ENCODE assay signal across 9 mouse cellular contexts in the genomic region with DNA sequence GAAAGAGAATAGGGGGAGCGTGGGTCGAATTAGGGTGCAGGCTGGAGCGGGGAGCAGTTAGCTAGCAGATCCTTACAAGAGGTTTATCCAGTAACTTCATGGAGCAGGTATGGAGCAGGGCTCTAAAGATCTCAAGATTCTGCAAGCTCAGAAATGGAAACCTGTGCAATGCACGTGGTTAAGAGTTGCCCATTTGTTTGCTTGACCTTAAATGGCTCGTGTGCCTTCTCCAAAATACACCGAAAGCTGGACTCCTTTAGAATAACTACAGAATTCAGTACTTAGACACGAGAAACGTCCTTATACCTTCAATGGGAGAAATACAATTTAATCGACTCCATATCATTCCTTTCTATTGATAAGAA. TPM values are rescaled to one million over a fixed set of nuclear protein-coding genes. Genes with fewer than 3 reads are reported as not detected.
A peak's percentile ranks its signal among the peaks of the same experiment; 100 is the strongest.
DNase-seq lines count a peak whose midpoint lies in the region; ATAC-seq and TF ChIP-seq lines count a peak whose summit lies in the region.
"Had no signal": no experiment of that assay in that cellular context is flagged by ENCODE, and none has a peak within 500 bp of the region (broad histone marks: within the 10 kb centered on the region; RNA-seq: fewer than 3 reads in every experiment).

No protein-coding gene starts in this region.

- H3K27ac ChIP-seq in kidney, embryonic 14.5 days (ENCODE audit: low read depth, low read length), result peak overlapping the region; percentile 100
- peak overlapping the region; percentile 32; the same call in 1 of the 2 replicates for H3K27ac ChIP-seq in cortical plate, adult 2 months (ENCODE audit: insufficient read depth, low read length)
- H3K27ac ChIP-seq in hindbrain, embryonic 16.5 days (ENCODE audit: low read depth, low read length), result peak overlapping the region; percentile 100
- peak overlapping the region; percentile 100 for H3K27ac ChIP-seq in midbrain, embryonic 15.5 days

- no peak for DNase-seq in kidney, postnatal 36 days
- DNase-seq in cerebellum, adult 9-10 months, result no peak
- DNase-seq in cerebellum, adult 11 months, result no peak

- TF ChIP-seq CTCF in cortical plate, adult 2 months (IDR thresholded peaks at IDR 0.05; ENCODE audit: extremely low read depth, insufficient read depth, low read length), result no peak

- H3K27me3 ChIP-seq in kidney, embryonic 14.5 days (ENCODE audit: control insufficient read depth, insufficient read depth, low read length), result no peaks in the 10 kb centered on the region
- H3K27me3 ChIP-seq in hindbrain, embryonic 16.5 days (replicated peaks; ENCODE audit: control insufficient read depth, insufficient read depth, low read length), result no peaks in the 10 kb centered on the region
- no peaks in the 10 kb centered on the region for H3K27me3 ChIP-seq in midbrain, embryonic 15.5 days (replicated peaks)
- H3K27me3 ChIP-seq: Patski had no signal

- 25% methylated on average over 9 of the region's 9 CpGs for WGBS in kidney, embryonic 14.5 days
- 17% methylated on average over 9 of the region's 9 CpGs for WGBS in hindbrain, embryonic 16.5 days
- WGBS in midbrain, embryonic 15.5 days, result 17% methylated on average over 9 of the region's 9 CpGs

- H3K4me1 ChIP-seq in kidney, embryonic 14.5 days (ENCODE audit: control insufficient read depth, insufficient read depth, low read length), result peaks cover 14% of the 10 kb centered on the region; the same call in 1 of the 2 replicates
- H3K4me1 ChIP-seq in cortical plate, adult 2 months (ENCODE audit: control insufficient read depth, insufficient read depth, low read length), result peaks cover 5% of the 10 kb centered on the region; the same call in 1 of the 2 replicates
- peaks cover 13% of the 10 kb centered on the region for H3K4me1 ChIP-seq in hindbrain, embryonic 16.5 days (ENCODE audit: control insufficient read depth, insufficient read depth, low read depth, low read length)
- H3K4me1 ChIP-seq in midbrain, embryonic 15.5 days, result peaks cover 24% of the 10 kb centered on the region

- H3K9me3 ChIP-seq in kidney, embryonic 14.5 days (ENCODE audit: control insufficient read depth, low read length), result no peaks in the 10 kb centered on the region
- H3K9me3 ChIP-seq in hindbrain, embryonic 16.5 days (ENCODE audit: control insufficient read depth, low read length), result no peaks in the 10 kb centered on the region
- H3K9me3 ChIP-seq in midbrain, embryonic 15.5 days, result no peaks in the 10 kb centered on the region

- no peak for TF ChIP-seq POLR2A in cortical plate, adult 2 months (IDR thresholded peaks at IDR 0.05; ENCODE audit: extremely low read depth, insufficient read depth, low read length)

- peak overlapping the region; percentile 54 for H3K4me2 ChIP-seq in kidney, embryonic 14.5 days (replicated peaks; ENCODE audit: low read depth, low read length)
- peak overlapping the region; percentile 65 for H3K4me2 ChIP-seq in hindbrain, embryonic 16.5 days (ENCODE audit: low read length)
- peak overlapping the region; percentile 76 for H3K4me2 ChIP-seq in midbrain, embryonic 15.5 days

- peak overlapping the region; percentile 85 for H3K4me3 ChIP-seq in kidney, embryonic 14.5 days (ENCODE audit: low read length)
- peak overlapping the region; percentile 59 for H3K4me3 ChIP-seq in cortical plate, adult 2 months (ENCODE audit: insufficient read depth, low read length)
- peak overlapping the region; percentile 71 for H3K4me3 ChIP-seq in hindbrain, embryonic 16.5 days (ENCODE audit: low read length)
- peak overlapping the region; percentile 86 for H3K4me3 ChIP-seq in midbrain, embryonic 15.5 days

- no peaks in the 10 kb centered on the region for H3K36me3 ChIP-seq in kidney, embryonic 14.5 days (ENCODE audit: control insufficient read depth, insufficient read depth, low read length)
- H3K36me3 ChIP-seq in hindbrain, embryonic 16.5 days (ENCODE audit: control insufficient read depth, insufficient read depth, low read length), result no peaks in the 10 kb centered on the region
- H3K36me3 ChIP-seq in midbrain, embryonic 15.5 days (replicated peaks), result no peaks in the 10 kb centered on the region

- peak overlapping the region; percentile 100 for H3K9ac ChIP-seq in kidney, embryonic 14.5 days (ENCODE audit: low read depth, low read length)
- H3K9ac ChIP-seq in hindbrain, embryonic 16.5 days (ENCODE audit: low read depth, low read length), result peak overlapping the region; percentile 97
- H3K9ac ChIP-seq in midbrain, embryonic 15.5 days, result peak overlapping the region; percentile 100

- no peak for ATAC-seq in kidney, embryonic 14.5 days (ENCODE audit: low FRiP score, low TSS enrichment)
- ATAC-seq in hindbrain, embryonic 16.5 days, result 0 out of 2 replicates have a peak, but pooled peaks have one; percentile 0
- no peak for ATAC-seq in midbrain, embryonic 15.5 days (replicated peaks)
- no peak for ATAC-seq in monocyte, adult 5-6 weeks (replicated peaks; ENCODE audit: insufficient number of reproducible peaks, low FRiP score, low TSS enrichment, poor library complexity, severe bottlenecking)

RNA-seq across cellular contexts. Expression of a gene that starts 0.4 kb away (rescaled TPM):
- 18.1 and 21.0 TPM in 2 replicates for polyA plus RNA-seq in kidney, embryonic 14.5 days (2014; fragmentation: Nextera tagmentation; extraction: Ambion mirVana)
- 18.4 and 18.6 TPM in 2 replicates for polyA plus RNA-seq in cortical plate, adult 2 months (2012; rRNA removed)
- polyA plus RNA-seq in hindbrain, embryonic 16.5 days (2015; fragmentation: Nextera tagmentation; extraction: Ambion mirVana), result 118 and 127 TPM in 2 replicates
- polyA plus RNA-seq in midbrain, embryonic 15.5 days (2015; fragmentation: Nextera tagmentation; extraction: Ambion mirVana), result 117 and 118 TPM in 2 replicates
- 15.9 to 26.0 TPM (median 19.5 TPM) in 3 replicates for total RNA-seq in monocyte, adult 5-6 weeks (2017)

Comparison
In these comparisons a context has a peak if more than half of its experiments do, and no peak if none do; other contexts are left out.
1. H3K27ac ChIP-seq: peak in every context shown above with its lines; median percentile 100 in kidney, embryonic 14.5 days; 100 in hindbrain, embryonic 16.5 days; 100 in midbrain, embryonic 15.5 days; 32 in cortical plate, adult 2 months.